Mouse (Mus musculus) cortical plate, adult 2 months (tissue): Measurements from ENCODE around the gene Pms1.

Experiments used
- CTCF ChIP-seq: fragments of 200-500 bp; IDR thresholded peaks from 2 replicates; pipeline ENCODE4 v1.5.1; 2011; ENCODE audit warnings: mild to moderate bottlenecking, control low read depth, low read length; ENCODE audit not compliant: insufficient read depth; ENCODE audit errors: extremely low read depth
- POLR2A ChIP-seq: fragments of 200-500 bp; IDR thresholded peaks from 2 replicates; pipeline ENCODE4 v1.6.1; 2011; ENCODE audit warnings: mild to moderate bottlenecking, low read length, control low read depth; ENCODE audit not compliant: insufficient read depth; ENCODE audit errors: extremely low read depth

DNA sequence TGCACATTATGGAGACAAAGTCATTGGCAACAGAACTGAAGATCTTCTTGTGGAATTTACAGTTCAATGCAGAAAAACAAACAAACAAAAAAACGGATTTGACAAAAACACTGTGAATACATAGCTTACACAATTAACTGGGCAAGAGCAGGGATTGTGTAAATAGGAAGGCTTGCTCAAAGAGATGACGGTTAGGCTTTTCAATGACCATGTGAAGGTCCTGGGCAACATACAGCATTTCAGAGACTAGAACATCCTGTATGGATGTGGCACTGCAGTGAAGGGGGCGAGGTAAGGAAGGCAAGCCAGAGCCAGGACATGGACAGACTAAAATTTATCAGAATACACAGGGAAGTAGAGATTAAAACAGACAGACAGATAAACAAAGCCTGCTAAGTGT, 107.2 kb downstream of the Pms1 start:
- no peak for TF ChIP-seq CTCF
- no peak for TF ChIP-seq POLR2A
